Mouse (Mus musculus) stomach, embryonic 15.5 days (tissue): ENCODE measurements around the gene Kcnq5. TPM values are rescaled to one million over a fixed set of nuclear protein-coding genes. Genes with fewer than 3 reads are reported as not detected.

ENCODE experiments used
- ATAC-seq: fragments of 200-750 bp; cut with Nextera tagmentation; 2 replicates; pipeline ENCODE4 v1.8.0; 2017; ENCODE audit warnings: low read depth, moderate number of reproducible peaks, moderate TSS enrichment; ENCODE audit not compliant: insufficient read depth, low FRiP score
- H3K27ac ChIP-seq: fragments of 300-500 bp; sonication (generic); 2 replicates; pipeline ENCODE4 v1.5.1; 2015; ENCODE audit warnings: mild to moderate bottlenecking, inconsistent platforms
- H3K27me3 ChIP-seq: fragments of 300-500 bp; sonication (generic); replicated peaks from 2 replicates; pipeline ENCODE4 v1.6.1; 2015; ENCODE audit warnings: inconsistent platforms
- H3K36me3 ChIP-seq: fragments of 300-500 bp; sonication (generic); 2 replicates; pipeline ENCODE4 v1.6.1; 2015; ENCODE audit warnings: inconsistent platforms
- H3K4me1 ChIP-seq: fragments of 300-500 bp; sonication (generic); 2 replicates; pipeline ENCODE4 v1.6.1; 2015; ENCODE audit warnings: inconsistent platforms
- H3K4me2 ChIP-seq: fragments of 300-500 bp; sonication (generic); 2 replicates; pipeline ENCODE4 v1.6.1; 2015; ENCODE audit warnings: mild to moderate bottlenecking, inconsistent platforms
- H3K4me3 ChIP-seq: fragments of 300-500 bp; sonication (generic); replicated peaks from 2 replicates; pipeline ENCODE4 v1.5.1; 2015; ENCODE audit warnings: inconsistent platforms
- H3K9ac ChIP-seq: fragments of 300-500 bp; sonication (generic); 2 replicates; pipeline ENCODE4 v1.6.1; 2015; ENCODE audit warnings: inconsistent platforms
- H3K9me3 ChIP-seq: fragments of 300-500 bp; sonication (generic); 2 replicates; pipeline ENCODE4 v1.6.1; 2016; ENCODE audit warnings: inconsistent platforms
- WGBS: fragments of 180-500 bp; shearing (Covaris S2); methylation state at CpG from one replicate; pipeline ENCODE4 v1.1.7; 2015; 5-methylcytosine and 5-hydroxymethylcytosine counted together
- polyA plus RNA-seq: library from polyadenylated mRNA; unstranded; fragments of >200 nt; fragmentation: Nextera tagmentation; extraction: Ambion mirVana; gene quantifications from 2 replicates; pipeline ENCODE4 v1.2.1, GENCODE M21; 2015

The Kcnq5 gene
- polyA plus RNA-seq, 1 experiment from 2014 or later: 2.3 TPM

GRCm38 (mm10) chr1:21721246-21721645 lies 240.5 kb downstream of the Kcnq5 start:
- H3K9ac ChIP-seq: no peak overlapping the region
- H3K36me3 ChIP-seq: no peaks in the 10 kb centered on the region
- no peaks in the 10 kb centered on the region for H3K9me3 ChIP-seq
- no peak for ATAC-seq
- no peaks in the 10 kb centered on the region for H3K27me3 ChIP-seq
- no peak overlapping the region for H3K27ac ChIP-seq
- H3K4me3 ChIP-seq: no peak overlapping the region
- no peak overlapping the region for H3K4me2 ChIP-seq
- H3K4me1 ChIP-seq: no peaks in the 10 kb centered on the region

- Histone ChIP-seq H3K9ac (no peak overlapping the region), H3K4me3 (no peak overlapping the region), H3K27me3 (no peaks in the 10 kb centered on the region), H3K4me1 (no peaks in the 10 kb centered on the region), H3K36me3 (no peaks in the 10 kb centered on the region), H3K4me2 (no peak overlapping the region), H3K27ac (no peak overlapping the region), H3K9me3 (no peaks in the 10 kb centered on the region)
- 69% methylated on average over 3 of the region's 3 CpGs for WGBS
- ATAC-seq: no peak
Observed at GRCm38 (mm10) chr1:21714816-21715215, 246.9 kb downstream of the Kcnq5 start.

GRCm38 (mm10) chr1:21712711-21713110 lies 249.0 kb downstream of the Kcnq5 start:
- Histone ChIP-seq H3K27me3 (no peaks in the 10 kb centered on the region), H3K27ac (no peak overlapping the region), H3K4me1 (no peaks in the 10 kb centered on the region), H3K4me3 (no peak overlapping the region), H3K9me3 (no peaks in the 10 kb centered on the region), H3K9ac (no peak overlapping the region), H3K4me2 (no peak overlapping the region), H3K36me3 (no peaks in the 10 kb centered on the region)
- no peak for ATAC-seq
- 52% methylated on average over 2 of the region's 2 CpGs for WGBS

GRCm38 (mm10) chr1:21690458-21690857 lies 271.3 kb downstream of the Kcnq5 start:
- no peak overlapping the region for H3K4me2 ChIP-seq
- H3K4me1 ChIP-seq: no peaks in the 10 kb centered on the region
- H3K27me3 ChIP-seq: no peaks in the 10 kb centered on the region
- no peak overlapping the region for H3K4me3 ChIP-seq
- WGBS: 44% methylated on average over 2 of the region's 2 CpGs
- no peaks in the 10 kb centered on the region for H3K9me3 ChIP-seq
- H3K36me3 ChIP-seq: no peaks in the 10 kb centered on the region
- no peak overlapping the region for H3K9ac ChIP-seq
- no peak overlapping the region for H3K27ac ChIP-seq
- ATAC-seq: peak; percentile 14; the same call in 1 of the 2 replicates

GRCm38 (mm10) chr1:21688918-21689317 lies 272.8 kb downstream of the Kcnq5 start:
- WGBS: 76% methylated on average over 1 of the region's 1 CpGs
- Histone ChIP-seq H3K27me3 (no peaks in the 10 kb centered on the region), H3K9me3 (no peaks in the 10 kb centered on the region), H3K4me3 (no peak overlapping the region), H3K4me1 (no peaks in the 10 kb centered on the region), H3K36me3 (no peaks in the 10 kb centered on the region), H3K4me2 (no peak overlapping the region), H3K9ac (no peak overlapping the region), H3K27ac (no peak overlapping the region)
- no peak for ATAC-seq

- H3K4me3 ChIP-seq: no peak overlapping the region
- no peak overlapping the region for H3K4me2 ChIP-seq
- no peaks in the 10 kb centered on the region for H3K9me3 ChIP-seq
- no peaks in the 10 kb centered on the region for H3K4me1 ChIP-seq
- no peaks in the 10 kb centered on the region for H3K27me3 ChIP-seq
- no peak overlapping the region for H3K27ac ChIP-seq
- no peaks in the 10 kb centered on the region for H3K36me3 ChIP-seq
- 64% methylated on average over 3 of the region's 3 CpGs for WGBS
- ATAC-seq: no peak
- H3K9ac ChIP-seq: no peak overlapping the region
Observed at GRCm38 (mm10) chr1:21684444-21684843, 277.3 kb downstream of the Kcnq5 start.

GRCm38 (mm10) chr1:21676805-21677204 lies 284.9 kb downstream of the Kcnq5 start:
- no peaks in the 10 kb centered on the region for H3K9me3 ChIP-seq
- no peak overlapping the region for H3K4me3 ChIP-seq
- H3K4me1 ChIP-seq: no peaks in the 10 kb centered on the region
- no peak overlapping the region for H3K4me2 ChIP-seq
- no peak for ATAC-seq
- 49% methylated on average over 3 of the region's 3 CpGs for WGBS
- H3K27ac ChIP-seq: no peak overlapping the region
- no peaks in the 10 kb centered on the region for H3K36me3 ChIP-seq
- H3K27me3 ChIP-seq: no peaks in the 10 kb centered on the region
- H3K9ac ChIP-seq: no peak overlapping the region

GRCm38 (mm10) chr1:21660840-21661239 lies 300.9 kb downstream of the Kcnq5 start:
- WGBS: 80% methylated on average over 3 of the region's 3 CpGs
- no peak overlapping the region for H3K4me2 ChIP-seq
- ATAC-seq: no peak
- H3K27me3 ChIP-seq: no peaks in the 10 kb centered on the region
- H3K4me1 ChIP-seq: no peaks in the 10 kb centered on the region
- no peak overlapping the region for H3K27ac ChIP-seq
- H3K36me3 ChIP-seq: no peaks in the 10 kb centered on the region
- H3K9me3 ChIP-seq: no peaks in the 10 kb centered on the region
- H3K9ac ChIP-seq: no peak overlapping the region
- no peak overlapping the region for H3K4me3 ChIP-seq

- Histone ChIP-seq H3K36me3 (no peaks in the 10 kb centered on the region), H3K9me3 (no peaks in the 10 kb centered on the region), H3K27ac (no peak overlapping the region), H3K27me3 (no peaks in the 10 kb centered on the region), H3K4me3 (no peak overlapping the region), H3K4me1 (no peaks in the 10 kb centered on the region), H3K9ac (no peak overlapping the region), H3K4me2 (no peak overlapping the region)
- ATAC-seq: no peak
- WGBS: 57% methylated on average over 4 of the region's 4 CpGs
Observed at GRCm38 (mm10) chr1:21650820-21651219, 310.9 kb downstream of the Kcnq5 start.

GRCm38 (mm10) chr1:21635406-21635805 lies 326.3 kb downstream of the Kcnq5 start:
- Histone ChIP-seq H3K4me3 (no peak overlapping the region), H3K9ac (no peak overlapping the region), H3K27me3 (no peaks in the 10 kb centered on the region), H3K4me1 (no peaks in the 10 kb centered on the region), H3K4me2 (no peak overlapping the region), H3K9me3 (no peaks in the 10 kb centered on the region), H3K36me3 (no peaks in the 10 kb centered on the region), H3K27ac (no peak overlapping the region)
- no peak for ATAC-seq
- WGBS: 57% methylated on average over 2 of the region's 2 CpGs

- no peaks in the 10 kb centered on the region for H3K36me3 ChIP-seq
- WGBS: 40% methylated on average over 1 of the region's 1 CpGs
- no peak overlapping the region for H3K4me3 ChIP-seq
Observed at GRCm38 (mm10) chr1:21634013-21634412, 327.7 kb downstream of the Kcnq5 start.

GRCm38 (mm10) chr1:21622455-21622854 lies 339.3 kb downstream of the Kcnq5 start:
- Histone ChIP-seq H3K9ac (no peak overlapping the region), H3K9me3 (no peaks in the 10 kb centered on the region), H3K36me3 (no peaks in the 10 kb centered on the region), H3K4me3 (no peak overlapping the region), H3K4me2 (no peak overlapping the region), H3K27me3 (no peaks in the 10 kb centered on the region), H3K4me1 (no peaks in the 10 kb centered on the region), H3K27ac (no peak overlapping the region)
- WGBS: 89% methylated on average over 2 of the region's 2 CpGs
- ATAC-seq: no peak

More at GRCm38 (mm10) chr1:21634013-21634412, 327.7 kb downstream of the Kcnq5 start:
- no peak for ATAC-seq
- no peaks in the 10 kb centered on the region for H3K4me1 ChIP-seq
- H3K4me2 ChIP-seq: no peak overlapping the region
- H3K9ac ChIP-seq: no peak overlapping the region
- H3K27me3 ChIP-seq: no peaks in the 10 kb centered on the region
- H3K9me3 ChIP-seq: no peaks in the 10 kb centered on the region
- no peak overlapping the region for H3K27ac ChIP-seq

GRCm38 (mm10) chr1:21622039-21622438 lies 339.7 kb downstream of the Kcnq5 start:
- Histone ChIP-seq H3K9me3 (no peaks in the 10 kb centered on the region), H3K27me3 (no peaks in the 10 kb centered on the region), H3K4me2 (no peak overlapping the region), H3K27ac (no peak overlapping the region), H3K36me3 (no peaks in the 10 kb centered on the region), H3K4me3 (no peak overlapping the region), H3K9ac (no peak overlapping the region), H3K4me1 (no peaks in the 10 kb centered on the region)
- WGBS: 77% methylated on average over 1 of the region's 1 CpGs
- ATAC-seq: no peak
